Mouse (Mus musculus) adipocyte (in vitro differentiated cells): ENCODE data around the gene Rbpjl.
A peak's percentile ranks its signal among the peaks of the same experiment; 100 is the strongest.

Experiments used
- DNase-seq: peaks from one replicate; pipeline ENCODE4 v3.0.0-alpha.2; 2016; ENCODE audit warnings: low spot score

Rbpjl gene

GRCm38 (mm10) chr2:164402906-164403305, at the start of gene Rbpjl:
TSS of gene Rbpjl (plus strand) at chr2:164403141.
- DNase-seq = peak; percentile 41

GRCm38 (mm10) chr2:164353356-164353755, 49.6 kb upstream of the Rbpjl start:
- no peak for DNase-seq

GRCm38 (mm10) chr2:164356177-164356967, 46.6 kb upstream of the Rbpjl start:
- peak; percentile 60 for DNase-seq

GRCm38 (mm10) chr2:164358373-164358772, 44.6 kb upstream of the Rbpjl start:
- no peak for DNase-seq

GRCm38 (mm10) chr2:164359031-164359430, 43.9 kb upstream of the Rbpjl start:
- no peak for DNase-seq

- DNase-seq = no peak
Observed at GRCm38 (mm10) chr2:164359668-164360067, 43.3 kb upstream of the Rbpjl start.

GRCm38 (mm10) chr2:164360974-164361657, 41.8 kb upstream of the Rbpjl start:
- no peak for DNase-seq

GRCm38 (mm10) chr2:164366947-164367346, 36.0 kb upstream of the Rbpjl start:
- DNase-seq = no peak

- no peak for DNase-seq
Observed at GRCm38 (mm10) chr2:164368620-164369105, 34.3 kb upstream of the Rbpjl start.

GRCm38 (mm10) chr2:164371371-164371770, 31.6 kb upstream of the Rbpjl start:
- DNase-seq = no peak

GRCm38 (mm10) chr2:164372408-164373053, 30.4 kb upstream of the Rbpjl start:
- DNase-seq = peak; percentile 45

- DNase-seq = peak; percentile 50
Observed at GRCm38 (mm10) chr2:164373187-164373586, 29.8 kb upstream of the Rbpjl start.

- peak; percentile 35 for DNase-seq
Observed at GRCm38 (mm10) chr2:164377478-164378426, 25.2 kb upstream of the Rbpjl start.

- no peak for DNase-seq
Observed at GRCm38 (mm10) chr2:164381726-164382125, 21.2 kb upstream of the Rbpjl start.

- DNase-seq = no peak
Observed at GRCm38 (mm10) chr2:164382971-164383370, 20.0 kb upstream of the Rbpjl start.

GRCm38 (mm10) chr2:164383656-164384399, 19.1 kb upstream of the Rbpjl start:
- peak; percentile 88 for DNase-seq

- DNase-seq = peak; percentile 51
Observed at GRCm38 (mm10) chr2:164385927-164386763, 16.8 kb upstream of the Rbpjl start.

GRCm38 (mm10) chr2:164386953-164387352, 16.0 kb upstream of the Rbpjl start:
- DNase-seq = peak; percentile 47

- no peak for DNase-seq
Observed at GRCm38 (mm10) chr2:164389020-164389419, 13.9 kb upstream of the Rbpjl start, which contains the start of gene Slpi. TSS of gene Slpi (minus strand) at chr2:164389095.

- DNase-seq = no peak
Observed at GRCm38 (mm10) chr2:164389499-164389898, 13.4 kb upstream of the Rbpjl start.
